Mouse (Mus musculus) frontal cortex, postnatal 36 days (tissue): ENCODE results near the gene Ston2.
"Not testable (repeated sequence)": the region's sequence is repeated elsewhere in the genome, so short reads cannot be mapped to it uniquely, and the experiment has no call there.

Experiments
- DNase-seq, 2 experiments: peaks; one replicate each; pipeline ENCODE4 v3.0.0; 2022; ENCODE audit warnings: low spot score in 2 of 2

The Ston2 gene

GRCm38 (mm10) chr12:91749543-91750184 lies 38.5 kb downstream of the Ston2 start:
- DNase-seq = no peak

DNA sequence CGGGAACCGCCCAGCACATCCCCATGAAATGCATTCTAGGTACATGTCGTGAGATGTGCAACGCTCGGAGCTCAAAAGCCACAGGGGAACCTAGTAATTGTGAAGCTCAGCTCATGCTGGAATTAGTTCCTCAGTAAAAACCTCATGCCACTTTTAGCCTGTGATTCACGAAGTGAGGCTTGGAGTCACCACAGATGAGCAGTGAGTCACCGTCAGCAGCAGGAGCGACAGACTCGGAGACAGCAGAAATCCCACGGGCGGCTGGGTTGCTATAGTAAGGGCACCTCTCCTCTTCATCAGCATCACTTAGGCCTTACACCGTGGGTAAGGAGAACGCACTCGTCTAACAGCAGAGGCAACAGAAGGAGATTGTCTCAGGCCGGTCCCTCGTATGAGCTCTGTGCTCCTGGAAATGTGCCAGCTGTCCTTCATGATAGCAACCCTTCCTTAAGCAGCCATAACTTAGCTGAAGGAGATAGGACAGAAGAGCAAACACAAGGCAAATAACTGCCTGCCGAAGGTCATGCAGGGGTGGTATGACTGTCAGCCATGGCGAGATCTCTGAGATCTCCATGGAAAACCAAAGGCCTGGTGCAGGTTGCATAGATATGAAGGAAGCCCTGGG lies 39.8 kb downstream of the Ston2 start:
- peak; percentile 75 to 76 for DNase-seq

DNA sequence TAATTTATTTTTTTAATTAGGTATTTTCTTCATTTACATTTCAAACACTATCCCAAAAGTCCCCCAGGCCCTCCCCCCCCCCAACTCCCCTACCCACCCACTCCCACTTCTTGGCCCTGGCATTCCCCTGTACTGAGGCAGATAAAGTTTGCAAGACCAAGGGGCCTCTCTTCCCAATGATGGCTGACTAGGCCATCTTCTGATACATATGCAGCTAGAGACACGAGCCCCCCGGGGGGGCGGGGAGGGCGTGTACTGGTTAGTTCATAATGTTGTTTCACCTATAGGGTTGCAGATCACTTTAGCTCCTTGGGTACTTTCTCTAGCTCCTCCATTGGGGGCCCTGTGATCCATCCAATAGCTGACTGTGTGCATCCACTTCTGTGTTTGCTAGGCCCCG lies 41.3 kb downstream of the Ston2 start:
- not testable (repeated sequence) for DNase-seq

GRCm38 (mm10) chr12:91745758-91746290 lies 42.4 kb downstream of the Ston2 start:
- no peak for DNase-seq

DNA sequence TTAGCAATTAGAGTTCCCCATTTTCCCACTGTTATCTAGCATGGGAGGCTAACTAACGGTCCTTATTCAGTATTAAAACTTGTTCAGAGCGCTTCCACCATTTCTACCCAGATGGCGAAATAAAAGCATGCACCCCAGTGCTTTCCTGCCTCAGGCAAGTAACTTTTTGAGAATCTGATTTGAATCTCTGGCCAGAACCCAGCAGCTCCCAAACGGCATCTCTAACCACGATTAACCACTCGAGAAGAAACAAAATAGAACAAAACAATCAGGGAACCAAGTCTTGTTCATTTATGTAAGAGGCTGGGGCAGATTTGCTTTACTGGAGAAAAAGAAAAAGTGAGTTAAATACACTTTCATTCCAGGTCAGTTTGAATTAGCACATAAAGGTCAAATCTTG lies 44.1 kb downstream of the Ston2 start:
- no peak for DNase-seq

GRCm38 (mm10) chr12:91742916-91743315 lies 45.3 kb downstream of the Ston2 start:
- no peak for DNase-seq

DNA sequence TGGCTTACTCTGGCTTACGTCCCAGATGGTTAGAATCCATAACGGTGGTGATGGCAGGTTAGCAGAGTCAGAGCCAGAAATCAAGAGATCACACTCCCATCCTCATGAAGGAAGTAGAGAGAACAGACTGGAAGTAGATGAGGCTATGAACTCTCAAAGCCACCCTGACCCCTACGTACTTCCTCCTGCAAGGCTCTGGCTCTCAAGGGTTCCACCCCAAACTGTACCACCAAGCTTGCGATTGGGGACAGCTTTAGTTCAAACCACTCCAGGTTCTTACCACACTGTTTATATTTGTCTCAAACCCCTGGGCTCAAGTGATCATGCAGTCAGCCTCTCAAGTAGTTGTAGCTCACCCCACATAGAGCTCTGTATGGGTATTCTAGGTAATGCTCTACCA lies 49.8 kb downstream of the Ston2 start:
- DNase-seq = no peak

GRCm38 (mm10) chr12:91736221-91736980 lies 51.8 kb downstream of the Ston2 start:
- no peak for DNase-seq

GRCm38 (mm10) chr12:91734246-91735027 lies 53.8 kb downstream of the Ston2 start:
- no peak for DNase-seq

DNA sequence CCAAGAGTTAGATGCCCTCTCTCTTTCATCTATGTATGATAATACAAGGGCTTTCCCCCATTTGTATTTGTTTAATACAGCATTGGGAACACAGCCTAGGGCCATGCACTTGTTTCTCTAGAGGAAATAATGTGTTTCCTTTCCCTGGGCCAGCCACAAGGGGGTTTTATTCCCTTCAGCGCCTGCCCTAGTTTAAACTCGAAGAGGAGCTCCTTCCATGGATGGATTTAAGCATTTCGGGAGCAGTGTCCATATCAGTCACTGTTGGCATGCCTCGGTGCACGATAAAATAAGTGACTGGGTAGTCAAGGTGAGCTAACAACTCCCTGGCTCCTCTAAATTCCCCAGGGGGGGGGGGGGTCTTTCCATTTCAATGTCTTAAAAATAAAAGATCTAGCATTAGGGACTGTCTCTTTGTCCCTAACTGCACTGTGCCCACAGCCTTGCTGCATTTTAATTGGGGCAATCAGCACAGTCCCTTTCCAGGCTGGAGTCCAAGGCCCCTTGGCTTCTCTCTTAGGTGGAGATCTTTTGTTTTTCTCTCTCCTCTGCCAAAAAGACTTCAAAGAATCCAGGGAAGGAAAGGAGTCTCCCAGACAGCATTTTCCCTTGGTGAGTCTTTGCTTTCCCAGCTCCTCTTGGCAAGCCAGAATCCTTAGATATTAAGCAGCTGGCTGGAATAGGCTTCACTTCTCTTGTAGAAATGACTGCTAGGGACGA lies 55.3 kb downstream of the Ston2 start:
- peak in 1 of 2 experiments; percentile 35 for DNase-seq

GRCm38 (mm10) chr12:91726202-91726601 lies 62.0 kb downstream of the Ston2 start:
- no peak for DNase-seq

- DNase-seq = no peak
Measured at GRCm38 (mm10) chr12:91723912-91724311, 64.3 kb downstream of the Ston2 start.

DNA sequence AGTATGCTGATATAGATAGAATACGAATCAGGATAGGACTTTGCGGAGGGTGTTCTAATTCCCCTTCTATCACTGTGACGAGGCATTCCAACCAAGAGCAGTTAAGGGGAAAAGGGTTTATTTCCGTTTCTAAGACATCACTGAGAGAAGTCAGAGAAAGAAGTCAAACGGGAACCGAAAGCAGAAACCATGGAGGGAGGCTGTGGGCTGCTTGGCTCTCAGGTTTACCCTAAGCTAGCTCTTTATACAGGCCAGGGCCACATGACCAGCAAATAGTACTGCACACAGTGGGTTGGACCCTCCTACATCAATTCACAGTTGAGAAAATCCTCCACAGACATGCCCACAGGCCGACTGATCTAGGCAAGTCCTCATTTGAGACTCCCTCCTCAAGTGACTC lies 69.1 kb downstream of the Ston2 start:
- DNase-seq = no peak

- DNase-seq = no peak
Measured at GRCm38 (mm10) chr12:91715686-91716085, 72.5 kb downstream of the Ston2 start.

DNA sequence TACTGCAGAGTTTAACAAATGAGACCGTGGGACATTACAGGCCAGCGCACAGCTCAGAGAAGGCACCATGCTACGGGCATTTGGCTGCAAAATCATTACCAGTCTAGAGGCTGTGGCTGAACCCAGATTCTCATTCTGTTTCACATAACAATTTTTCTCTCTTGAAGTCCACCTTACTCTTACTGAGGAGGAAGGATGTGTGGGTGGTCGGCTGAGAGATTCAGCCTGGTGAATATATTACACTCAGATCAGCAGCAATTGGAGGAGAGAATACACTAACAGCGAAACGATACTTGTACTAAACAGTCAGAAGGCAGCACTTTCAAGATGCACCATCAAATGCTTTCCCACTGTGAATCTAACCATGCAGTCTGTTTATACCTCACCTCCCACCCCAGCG lies 74.8 kb downstream of the Ston2 start:
- peak; percentile 3 to 11 for DNase-seq

DNA sequence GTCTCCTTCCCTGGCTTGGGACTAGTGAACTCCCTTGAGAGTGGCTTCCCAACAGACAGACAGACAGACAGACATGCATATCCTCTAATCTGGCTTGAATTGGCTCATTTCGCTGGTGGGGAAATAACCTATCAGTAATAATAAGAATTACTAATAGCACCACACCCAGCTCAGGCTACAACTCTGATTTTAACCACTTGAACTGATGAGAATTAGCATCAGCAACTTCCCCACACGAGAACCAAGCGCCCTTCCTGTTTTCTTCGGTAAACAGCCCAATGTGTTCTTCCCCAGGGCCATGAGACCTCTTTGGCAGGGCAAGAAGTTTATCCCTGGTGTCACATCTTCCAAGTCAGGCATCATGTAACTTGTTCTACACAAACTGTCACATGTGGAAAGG lies 76.5 kb downstream of the Ston2 start:
- no peak for DNase-seq

DNA sequence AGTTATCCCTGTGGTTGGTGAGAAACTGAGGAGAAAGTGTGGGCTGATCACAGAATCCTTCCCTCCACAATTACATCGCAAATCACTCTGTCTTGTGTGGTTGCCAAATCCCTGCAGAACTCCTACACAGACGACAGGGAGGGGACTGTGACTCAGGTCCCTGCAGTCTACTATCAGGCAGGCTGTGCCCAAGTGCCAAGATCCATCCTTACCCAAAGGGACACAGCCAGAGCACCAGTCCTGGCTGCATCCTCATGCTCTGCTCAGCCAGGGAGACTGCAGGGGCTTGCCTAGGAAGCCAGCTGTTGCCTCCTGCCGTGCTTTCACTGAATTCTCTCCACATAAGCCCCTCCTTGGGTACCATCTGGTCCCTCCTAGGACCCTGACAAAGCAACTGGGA lies 77.3 kb downstream of the Ston2 start:
- DNase-seq = peak; percentile 40 to 61

- DNase-seq = no peak
Measured at GRCm38 (mm10) chr12:91709634-91710033, 78.6 kb downstream of the Ston2 start.

DNA sequence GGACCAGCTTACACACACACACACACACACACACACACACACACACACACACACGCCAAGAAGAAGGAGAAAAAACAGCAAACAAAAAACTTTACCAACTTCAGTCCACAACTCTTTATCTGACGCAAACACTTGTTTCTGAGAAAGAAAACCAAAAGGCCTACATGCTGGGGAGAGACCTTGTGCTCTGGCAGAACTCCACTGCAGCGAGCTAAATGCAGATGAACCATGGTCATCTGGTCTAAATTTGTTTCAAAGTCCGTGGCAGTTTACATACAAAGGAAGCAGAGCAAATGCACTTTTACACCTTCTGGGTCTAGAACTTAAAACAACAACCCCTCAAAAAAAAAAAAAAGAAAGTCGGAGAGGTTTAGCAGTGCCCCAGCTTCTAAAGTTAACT lies 79.0 kb downstream of the Ston2 start:
- DNase-seq = no peak

DNA sequence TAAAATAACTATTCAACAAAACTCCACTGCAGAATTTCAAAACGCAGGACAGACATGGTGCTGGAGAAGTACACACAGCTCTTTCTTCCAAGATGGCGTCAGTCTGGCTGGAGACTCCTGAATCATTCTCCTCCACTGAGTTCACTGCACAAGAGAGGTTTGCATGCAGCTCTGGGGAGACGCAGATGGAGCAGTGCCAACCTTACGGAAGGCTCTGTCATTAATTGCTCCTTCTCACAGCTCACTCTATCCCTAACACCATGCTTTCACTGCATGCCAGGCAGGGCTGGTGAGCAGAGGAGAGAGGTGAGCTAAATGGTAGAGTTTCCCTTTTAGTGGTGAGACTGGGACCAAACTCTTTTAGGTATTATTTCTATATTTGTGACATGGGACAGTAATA lies 80.4 kb downstream of the Ston2 start:
- no peak for DNase-seq

GRCm38 (mm10) chr12:91703533-91703932 lies 84.7 kb downstream of the Ston2 start:
- no peak for DNase-seq
